Mouse (Mus musculus) bone marrow macrophage, adult 2 months (primary cell): ENCODE data around the gene F830045P16Rik.

Experiments
- CTCF ChIP-seq: IDR thresholded peaks from 2 replicates; pipeline ENCODE4 v1.5.1; 2012; ENCODE audit warnings: low read depth, mild to moderate bottlenecking, low read length, moderate library complexity
- POLR2A ChIP-seq: IDR thresholded peaks from 2 replicates; pipeline ENCODE4 v1.6.1; 2012; ENCODE audit warnings: mild to moderate bottlenecking, low read depth, low read length, borderline replicate concordance

- no peak for TF ChIP-seq CTCF
- TF ChIP-seq POLR2A, result no peak
Measured at GRCm38 (mm10) chr2:129414593-129414992, 121.8 kb downstream of the F830045P16Rik start.
